Mouse (Mus musculus) thymus, adult 18-20 months (tissue): Measurements from ENCODE around the gene Gsg1l.

Source experiments
- DNase-seq, 2 experiments: peaks; one replicate each; pipeline ENCODE4 v3.0.0; 2022; ENCODE audit warnings: mixed read lengths in 2 of 2

The Gsg1l gene

DNA sequence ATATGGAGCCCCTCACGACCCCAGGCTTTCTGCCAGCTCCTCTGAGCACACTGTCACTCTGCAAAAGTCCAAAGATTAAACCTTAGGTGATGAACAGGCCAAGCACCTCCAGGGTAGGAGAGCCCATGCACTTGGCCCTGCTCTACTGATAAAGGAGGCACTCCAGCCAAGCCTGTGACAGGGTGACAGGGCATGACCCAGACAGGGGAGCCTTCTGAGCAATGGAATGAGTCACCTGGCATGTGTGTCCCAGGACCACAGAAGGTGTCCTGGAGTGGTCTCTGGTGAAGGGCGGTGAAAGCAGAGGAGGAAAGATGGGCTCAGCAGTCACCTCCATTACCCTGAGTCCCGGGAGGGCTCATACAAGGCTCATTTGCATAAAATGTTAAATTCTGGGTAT is 222.6 kb downstream of the Gsg1l start:
- DNase-seq, result no peak

DNA sequence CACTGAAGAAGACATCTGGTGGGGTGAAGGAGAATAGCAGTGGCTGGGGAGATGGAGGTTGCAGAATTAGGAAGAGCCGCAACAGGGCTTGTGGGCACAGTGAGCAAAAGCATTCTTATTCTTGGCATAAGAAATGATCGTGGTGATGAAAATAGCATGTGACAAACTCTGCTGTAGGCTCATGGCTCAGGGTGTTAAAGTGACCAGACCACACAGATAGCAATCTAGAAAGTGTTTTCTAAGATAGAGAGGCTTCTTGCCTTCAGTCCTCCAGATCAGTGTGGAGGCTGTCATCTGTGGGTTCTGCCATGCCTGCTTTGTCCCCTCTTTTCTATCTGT is 234.7 kb downstream of the Gsg1l start:
- no peak for DNase-seq

DNA sequence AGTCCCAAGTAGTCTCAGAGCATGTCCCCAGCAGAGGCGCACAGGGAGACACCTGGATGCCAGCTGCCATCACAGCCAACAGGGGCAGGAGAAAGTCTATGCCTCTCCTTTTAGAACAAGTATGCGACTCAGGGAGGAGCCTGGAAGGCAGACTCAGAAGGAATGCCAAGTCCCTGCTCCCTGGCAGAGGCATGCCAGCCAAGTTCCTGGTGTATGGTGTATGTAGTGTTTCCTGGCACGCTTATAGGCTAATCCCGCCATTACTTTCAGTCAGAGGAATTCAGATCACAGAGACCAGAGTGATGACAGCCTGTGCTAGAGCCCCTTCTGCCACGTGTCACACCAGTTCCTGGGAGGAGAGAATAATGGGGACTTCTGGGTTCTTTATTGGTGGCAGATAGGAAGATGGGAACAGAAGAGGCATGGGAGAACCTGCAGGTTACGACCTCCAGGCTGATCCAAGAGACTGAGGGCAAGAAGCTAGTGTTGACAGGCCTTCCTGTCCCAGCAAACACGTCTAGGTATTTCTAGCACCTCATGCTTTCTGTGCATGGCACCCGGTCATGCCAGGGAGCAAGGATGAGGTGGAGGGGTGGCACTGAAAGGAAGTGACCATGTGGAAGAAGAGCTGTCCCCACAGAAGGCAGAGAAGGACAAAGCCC is 235.2 kb downstream of the Gsg1l start:
- no peak for DNase-seq

DNA sequence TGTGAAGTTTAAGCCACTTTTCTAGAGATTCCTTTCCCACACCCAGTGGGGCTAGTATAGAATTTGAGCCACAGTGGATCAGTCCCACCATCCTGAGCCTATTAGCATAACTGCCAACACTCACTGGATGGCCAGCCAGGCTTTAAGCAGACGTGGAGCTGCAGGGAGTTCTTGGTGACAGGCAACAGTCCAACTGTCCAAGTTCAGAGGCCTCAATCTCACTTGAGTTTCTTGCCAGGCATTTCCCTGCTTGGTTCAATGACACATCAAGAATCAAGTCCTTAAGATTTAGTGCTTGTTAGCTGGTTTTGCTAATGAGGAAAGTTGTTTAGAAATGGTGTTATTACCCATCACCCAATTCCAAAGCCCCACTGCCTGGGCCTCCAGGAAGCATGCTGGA is 236.6 kb downstream of the Gsg1l start:
- DNase-seq, result no peak

GRCm38 (mm10) chr7:125838078-125838742 is 244.0 kb downstream of the Gsg1l start:
- no peak for DNase-seq

GRCm38 (mm10) chr7:125833471-125833870 is 248.7 kb downstream of the Gsg1l start:
- no peak for DNase-seq

DNA sequence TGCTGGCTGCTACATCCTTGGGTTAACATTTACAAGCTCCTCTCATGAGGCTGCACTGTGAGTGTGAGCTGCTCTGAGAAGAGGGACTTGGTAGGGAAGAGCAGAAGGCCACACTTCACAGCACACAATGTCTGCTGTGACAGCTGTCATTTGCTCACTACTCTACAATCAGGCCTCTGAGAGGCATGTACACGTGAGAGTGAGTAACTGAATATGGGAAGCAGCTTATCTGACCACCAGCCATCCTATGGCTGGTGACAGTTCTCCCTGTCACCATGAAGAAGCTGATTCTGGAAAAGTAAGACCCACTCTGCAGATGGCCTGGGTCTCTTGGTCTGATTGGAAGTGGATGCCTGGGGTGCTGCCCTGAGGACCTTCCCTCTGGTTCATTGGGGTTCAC is 249.4 kb downstream of the Gsg1l start:
- no peak for DNase-seq

- no peak for DNase-seq
Measured at GRCm38 (mm10) chr7:125829121-125829666, 253.0 kb downstream of the Gsg1l start.

DNA sequence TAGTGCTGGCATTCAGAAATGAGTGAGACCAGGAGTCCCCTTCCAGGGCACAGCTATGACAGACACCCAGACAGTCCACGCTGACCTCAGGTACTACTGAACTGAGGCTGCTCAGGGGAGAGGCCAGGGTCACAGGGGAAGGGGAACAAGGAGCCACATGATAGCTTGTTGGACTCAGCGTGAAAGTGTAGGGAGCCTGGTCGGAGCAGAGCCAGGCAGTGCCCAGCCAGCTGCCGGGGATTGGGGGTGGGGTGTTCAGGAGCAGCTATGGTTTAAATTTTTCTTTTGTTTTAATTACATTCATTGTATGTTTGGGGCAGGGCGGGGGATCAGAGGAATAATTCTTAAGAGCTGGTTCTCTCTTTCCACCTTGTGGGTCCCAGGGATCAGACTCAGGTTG is 253.7 kb downstream of the Gsg1l start:
- no peak for DNase-seq
